Mouse (Mus musculus) megakaryocyte-erythroid progenitor cell, adult 5-6 weeks (primary cell): Measurements from ENCODE around the gene Per1. TPM values are rescaled to one million over a fixed set of nuclear protein-coding genes. Genes with fewer than 3 reads are reported as not detected.
"Not testable (repeated sequence)": the region's sequence is repeated elsewhere in the genome, so short reads cannot be mapped to it uniquely, and the experiment has no call there.

Experiments used
- ATAC-seq: replicated peaks from 2 replicates; pipeline ENCODE4 v1.8.0; 2016; ENCODE audit warnings: mild to moderate bottlenecking, inconsistent platforms; ENCODE audit not compliant: severe bottlenecking, poor library complexity, low FRiP score, low TSS enrichment
- total RNA-seq, 2 experiments: library from RNA; stranded (forward) in 1 of 2; stranded (reverse) in 1 of 2; fragments of 200-1000, 215-1000 nt in 1 of 2; fragments of >200 nt in 1 of 2; fragmentation: Nextera tagmentation in 1 of 2; gene quantifications; 2 replicates each; pipeline ENCODE4 v1.2.3; 2014 to 2017

The Per1 gene
- total RNA-seq, 2 experiments from 2014 or later, result 4.7 to 17.6 TPM

- ATAC-seq, result no peak
Observed at GRCm38 (mm10) chr11:69078041-69078440, 17.0 kb upstream of the Per1 start.

- ATAC-seq, result no peak
Observed at GRCm38 (mm10) chr11:69078805-69079438, 16.1 kb upstream of the Per1 start.

DNA sequence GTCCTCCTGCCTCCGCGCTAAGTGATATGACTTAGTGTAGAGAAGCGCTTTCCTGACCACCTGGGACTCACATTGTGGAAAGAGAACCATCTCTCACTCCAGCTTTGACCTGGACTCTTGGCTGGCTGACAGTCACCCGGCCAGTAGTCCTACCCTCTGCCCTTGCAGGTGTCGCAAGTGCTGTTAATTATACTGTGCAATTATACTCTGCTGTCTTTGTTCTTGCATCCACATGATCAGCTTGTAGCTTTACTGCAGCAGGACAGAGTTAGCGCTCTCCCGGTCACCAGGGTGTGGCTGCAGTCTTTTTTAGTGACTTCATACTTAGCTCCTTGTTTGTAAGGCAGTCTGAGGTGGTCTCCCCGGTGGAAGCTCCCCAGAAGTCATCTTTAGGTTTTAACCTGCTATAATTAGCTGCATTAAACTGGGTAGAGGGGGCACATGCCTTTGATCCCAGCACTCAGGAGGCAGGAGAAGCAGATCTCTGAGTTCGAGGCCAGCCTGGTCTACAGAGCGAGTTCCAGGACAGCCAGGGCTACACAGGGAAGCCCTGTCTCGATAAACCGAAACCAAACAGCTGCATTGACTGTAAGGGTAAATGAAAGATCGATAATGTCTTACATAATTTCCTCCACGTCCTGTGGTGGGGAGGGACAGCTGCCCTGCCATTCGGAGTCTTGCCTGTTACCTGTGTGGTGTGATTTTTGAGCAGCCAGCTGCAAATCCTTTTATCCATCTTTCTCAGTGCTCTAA is 14.7 kb upstream of the Per1 start:
- no peak for ATAC-seq

- ATAC-seq, result no peak
Observed at GRCm38 (mm10) chr11:69080855-69081222, 14.2 kb upstream of the Per1 start.

- no peak for ATAC-seq
Observed at GRCm38 (mm10) chr11:69081613-69082012, 13.4 kb upstream of the Per1 start.

- ATAC-seq, result no peak
Observed at GRCm38 (mm10) chr11:69085608-69086007, 9.4 kb upstream of the Per1 start.

DNA sequence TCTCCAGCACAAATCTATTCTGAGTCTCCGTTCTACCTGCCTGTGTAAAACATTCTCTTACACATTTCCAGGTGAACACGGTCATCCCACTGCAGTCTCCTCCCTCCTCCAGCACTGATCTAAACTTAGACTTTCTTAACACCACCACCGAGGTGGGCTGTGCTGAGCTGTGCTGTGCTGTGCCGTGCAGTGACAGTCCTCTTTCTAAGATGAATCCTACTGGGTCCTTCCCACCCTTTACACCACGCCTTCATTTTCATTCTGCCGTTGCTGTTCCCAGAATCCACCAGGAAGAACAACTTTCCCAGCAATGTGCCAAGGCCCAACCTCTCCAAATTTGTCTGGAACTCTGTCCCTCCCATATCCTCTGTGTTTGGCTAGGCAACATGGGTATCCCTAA is 8.6 kb upstream of the Per1 start:
- ATAC-seq, result no peak

DNA sequence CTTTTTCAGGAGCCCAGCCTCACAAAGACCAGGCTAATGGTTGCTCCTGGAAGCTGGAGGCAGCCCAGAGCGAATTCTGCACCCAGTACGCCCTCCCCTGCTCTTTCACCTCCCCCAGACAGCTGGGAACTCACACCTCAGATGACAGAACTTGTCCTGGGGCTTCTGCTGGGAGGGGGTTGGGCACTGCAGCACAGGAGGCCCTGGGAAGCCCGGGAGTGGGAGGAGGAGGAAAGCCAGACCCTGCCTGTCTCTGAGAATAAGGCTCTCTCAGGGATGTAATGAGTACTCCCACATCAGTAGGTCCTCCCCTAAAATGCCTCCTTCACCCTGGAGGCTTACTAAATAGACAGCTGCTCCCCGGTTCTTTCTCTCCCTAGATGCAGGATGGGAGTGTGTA is 7.9 kb upstream of the Per1 start:
- ATAC-seq, result no peak

DNA sequence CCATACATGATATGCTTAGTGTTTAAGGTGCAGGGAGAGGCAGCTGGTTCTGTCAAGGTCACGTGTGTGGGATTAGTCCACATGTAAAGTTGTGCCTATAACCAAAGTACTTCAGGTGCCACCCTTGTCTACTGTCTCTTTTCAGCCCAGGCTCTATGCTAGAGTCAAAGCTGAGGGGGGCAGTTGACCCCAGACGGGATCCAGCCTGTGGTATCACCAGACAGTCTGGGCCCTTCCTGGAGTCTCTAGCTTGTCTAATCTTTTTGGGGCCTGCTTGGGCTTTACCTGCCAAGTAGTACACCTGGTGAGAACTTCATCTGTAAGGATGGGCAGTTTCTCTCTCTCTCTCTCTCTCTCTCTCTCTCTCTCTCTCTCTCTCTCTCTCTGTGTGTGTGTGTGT is 7.4 kb upstream of the Per1 start:
- ATAC-seq, result no peak

- peak; percentile 53; the same call in 1 of the 2 replicates for ATAC-seq
Observed at GRCm38 (mm10) chr11:69088103-69088855, 6.7 kb upstream of the Per1 start, which contains the start of gene Vamp2. Vamp2 (plus strand) TSS chr11:69088490.

- ATAC-seq, result peak; percentile 65
Observed at GRCm38 (mm10) chr11:69088856-69089615, 6.0 kb upstream of the Per1 start.

DNA sequence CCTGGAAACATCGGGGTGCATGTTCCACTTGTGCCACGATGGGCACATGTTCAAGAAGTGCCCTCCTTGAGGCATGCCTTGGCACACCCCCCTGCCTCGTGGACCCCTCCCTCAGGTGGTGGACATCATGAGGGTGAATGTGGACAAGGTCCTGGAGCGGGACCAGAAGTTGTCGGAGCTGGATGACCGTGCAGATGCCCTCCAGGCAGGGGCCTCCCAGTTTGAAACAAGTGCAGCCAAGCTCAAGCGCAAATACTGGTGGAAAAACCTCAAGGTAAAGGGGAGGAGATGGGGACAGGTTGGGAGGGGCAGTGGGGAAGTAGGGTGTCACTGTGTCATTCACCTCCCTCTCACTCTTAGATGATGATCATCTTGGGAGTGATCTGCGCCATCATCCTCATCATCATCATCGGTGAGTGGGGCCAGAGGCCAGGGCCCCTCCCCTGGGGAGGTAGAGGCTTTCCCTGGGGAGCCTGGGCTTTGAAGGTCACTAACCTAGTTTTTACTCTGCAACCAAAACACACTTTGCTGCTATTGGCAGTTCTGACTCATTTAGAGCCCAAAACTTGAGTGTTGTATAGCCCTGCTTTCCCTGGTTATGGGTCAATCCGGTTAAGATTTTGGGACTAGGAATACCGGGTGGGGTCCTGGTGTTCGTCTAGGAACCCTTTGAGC is 5.3 kb upstream of the Per1 start:
- no peak for ATAC-seq

- ATAC-seq, result no peak
Observed at GRCm38 (mm10) chr11:69090367-69090766, 4.7 kb upstream of the Per1 start.

- ATAC-seq, result no peak
Observed at GRCm38 (mm10) chr11:69091566-69092385, 3.2 kb upstream of the Per1 start.

DNA sequence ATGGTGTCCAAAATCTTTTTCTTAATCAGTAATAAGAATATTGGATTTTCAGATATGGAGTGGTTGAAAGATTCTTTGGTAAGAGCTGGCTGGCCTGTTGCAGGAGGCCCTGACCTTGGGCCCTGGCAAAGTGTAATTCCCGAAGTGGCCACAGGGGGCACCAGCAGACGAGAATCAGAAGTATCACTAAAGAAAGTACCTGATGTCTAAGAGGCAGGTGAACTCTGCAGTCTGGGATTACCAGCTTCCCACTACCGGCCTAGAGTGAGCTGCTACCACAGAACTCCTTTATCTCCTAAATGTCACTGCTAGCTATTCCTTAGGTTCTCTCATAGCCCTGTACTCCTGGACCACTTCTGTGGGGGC is 2.6 kb upstream of the Per1 start:
- ATAC-seq, result no peak

GRCm38 (mm10) chr11:69092871-69093270 is 2.1 kb upstream of the Per1 start:
- no peak for ATAC-seq

GRCm38 (mm10) chr11:69093856-69094255 is 1.2 kb upstream of the Per1 start:
- not testable (repeated sequence) for ATAC-seq

DNA sequence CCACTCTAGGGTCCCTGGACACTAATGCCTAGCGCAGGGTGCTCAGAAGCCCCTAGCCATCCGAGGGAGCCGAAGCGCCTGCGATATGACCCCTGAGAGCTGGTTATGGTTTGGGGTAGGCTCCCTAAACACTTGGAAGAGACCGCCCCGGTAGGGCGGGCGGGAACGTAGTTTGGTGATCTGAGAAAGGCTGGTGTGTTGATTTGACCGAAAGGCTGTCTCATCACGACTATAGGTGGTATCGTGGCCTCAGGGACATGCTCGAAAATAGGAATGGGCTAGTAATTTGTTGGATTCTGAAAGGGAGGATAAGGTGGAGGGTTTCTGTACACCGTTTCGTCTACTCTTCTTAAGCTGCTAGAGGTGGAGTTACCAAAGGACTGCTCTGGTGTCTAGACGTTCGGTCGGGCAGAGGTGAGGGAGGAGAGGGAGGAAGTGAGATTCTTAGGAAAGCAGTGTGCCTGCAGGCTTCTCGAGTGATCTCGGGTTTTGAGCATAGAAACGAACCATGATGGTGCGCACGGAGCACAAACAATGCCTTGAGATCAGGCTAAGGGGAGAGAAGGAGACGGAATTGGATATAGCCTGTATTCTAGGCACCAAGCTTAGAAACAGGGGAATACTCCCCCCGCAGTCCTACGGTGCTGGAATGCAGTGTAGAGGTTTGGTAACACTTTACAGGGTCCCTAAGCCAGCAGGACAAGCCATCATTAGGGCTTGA is 654 bp downstream of the Per1 start:
- no peak for ATAC-seq
